Mouse (Mus musculus) liver, embryonic 12.5 days (tissue): ENCODE data around the gene Sit1. TPM values are rescaled to one million over a fixed set of nuclear protein-coding genes. Genes with fewer than 3 reads are reported as not detected.

Experiments
- ATAC-seq: fragments of 200-750 bp; cut with Nextera tagmentation; 2 replicates; pipeline ENCODE4 v1.8.0; 2017; ENCODE audit warnings: moderate number of reproducible peaks, mild to moderate bottlenecking, moderate library complexity
- H3K27ac ChIP-seq: fragments of 300-500 bp; sonication (generic); 2 replicates; pipeline ENCODE4 v1.5.1; 2016; ENCODE audit warnings: mild to moderate bottlenecking
- H3K27me3 ChIP-seq: fragments of 300-500 bp; sonication (generic); replicated peaks from 2 replicates; pipeline ENCODE4 v1.6.1; 2016; ENCODE audit warnings: mild to moderate bottlenecking, moderate library complexity
- H3K36me3 ChIP-seq: fragments of 300-500 bp; sonication (generic); 2 replicates; pipeline ENCODE4 v1.6.1; 2016; ENCODE audit warnings: mild to moderate bottlenecking, moderate library complexity
- H3K4me1 ChIP-seq: fragments of 300-500 bp; sonication (generic); 2 replicates; pipeline ENCODE4 v1.6.1; 2016
- H3K4me2 ChIP-seq: fragments of 300-500 bp; sonication (generic); 2 replicates; pipeline ENCODE4 v1.6.1; 2016; ENCODE audit warnings: mild to moderate bottlenecking, moderate library complexity
- H3K4me3 ChIP-seq: fragments of 300-500 bp; sonication (generic); 2 replicates; pipeline ENCODE4 v1.5.1; 2016; ENCODE audit warnings: mild to moderate bottlenecking, moderate library complexity
- H3K9ac ChIP-seq: fragments of 300-500 bp; sonication (generic); 2 replicates; pipeline ENCODE4 v1.6.1; 2016; ENCODE audit warnings: mild to moderate bottlenecking, moderate library complexity
- H3K9me3 ChIP-seq: fragments of 300-500 bp; sonication (generic); replicated peaks from 2 replicates; pipeline ENCODE4 v1.6.1; 2016; ENCODE audit warnings: mild to moderate bottlenecking, moderate library complexity
- WGBS: fragments of 180-500 bp; shearing (Covaris S2); methylation state at CpG from one replicate; pipeline ENCODE4 v1.1.7; 2016; ENCODE audit not compliant: insufficient replicate concordance; 5-methylcytosine and 5-hydroxymethylcytosine counted together
- polyA plus RNA-seq: library from polyadenylated mRNA; unstranded; fragments of >200 nt; fragmentation: Nextera tagmentation; extraction: Ambion mirVana; gene quantifications from 2 replicates; pipeline ENCODE4 v1.2.1, GENCODE M21; 2016

Sit1 gene
- polyA plus RNA-seq = not detected in 2 replicates

- 42% methylated on average over 12 of the region's 12 CpGs for WGBS
- Histone ChIP-seq H3K27ac (no peak within 1 kb of the TSS), H3K4me2 (no peak within 1 kb of the TSS)
Observed at GRCm38 (mm10) chr4:43483535-43484091, at the start of gene Sit1. Gene Sit1 (minus strand): TSS chr4:43483734.

GRCm38 (mm10) chr4:43533270-43533669, 49.7 kb upstream of the Sit1 start:
- Histone ChIP-seq H3K36me3 (peaks cover 76% of the 10 kb centered on the region), H3K27me3 (no peaks in the 10 kb centered on the region), H3K4me3 (no peak overlapping the region), H3K9ac (no peak overlapping the region), H3K27ac (no peak overlapping the region), H3K4me1 (peaks cover 7% of the 10 kb centered on the region), H3K9me3 (no peaks in the 10 kb centered on the region), H3K4me2 (no peak overlapping the region)
- ATAC-seq = no peak
- 79% methylated on average over 9 of the region's 9 CpGs for WGBS

More at GRCm38 (mm10) chr4:43483535-43484091, at the start of gene Sit1:
- no peaks in the 10 kb centered on the region for H3K36me3 ChIP-seq
- H3K4me3 ChIP-seq = no peak within 1 kb of the TSS
- H3K27me3 ChIP-seq = no peaks in the 10 kb centered on the region
- ATAC-seq = no peak
- H3K9me3 ChIP-seq = no peaks in the 10 kb centered on the region
- peaks cover 10% of the 10 kb centered on the region for H3K4me1 ChIP-seq
- H3K9ac ChIP-seq = no peak within 1 kb of the TSS

- no peak overlapping the region for H3K4me3 ChIP-seq
- H3K36me3 ChIP-seq = peaks cover 49% of the 10 kb centered on the region
- 21% methylated on average over 7 of the region's 7 CpGs for WGBS
- H3K27ac ChIP-seq = no peak overlapping the region
- H3K4me1 ChIP-seq = peaks cover 7% of the 10 kb centered on the region
- peaks cover 18% of the 10 kb centered on the region for H3K27me3 ChIP-seq
- no peaks in the 10 kb centered on the region for H3K9me3 ChIP-seq
- no peak overlapping the region for H3K4me2 ChIP-seq
- ATAC-seq = no peak
- no peak overlapping the region for H3K9ac ChIP-seq
Observed at GRCm38 (mm10) chr4:43530581-43530980, 47.0 kb upstream of the Sit1 start.

- H3K36me3 ChIP-seq = peaks cover 45% of the 10 kb centered on the region
- 50% methylated on average over 8 of the region's 8 CpGs for WGBS
- peaks cover 23% of the 10 kb centered on the region for H3K27me3 ChIP-seq
- H3K4me1 ChIP-seq = peaks cover 7% of the 10 kb centered on the region
- no peak overlapping the region for H3K9ac ChIP-seq
- H3K9me3 ChIP-seq = no peaks in the 10 kb centered on the region
- H3K4me3 ChIP-seq = no peak overlapping the region
- no peak overlapping the region for H3K27ac ChIP-seq
- ATAC-seq = no peak
- no peak overlapping the region for H3K4me2 ChIP-seq
Observed at GRCm38 (mm10) chr4:43530081-43530501, 46.6 kb upstream of the Sit1 start.

GRCm38 (mm10) chr4:43528487-43528886, 45.0 kb upstream of the Sit1 start:
- Histone ChIP-seq H3K27me3 (peaks cover 39% of the 10 kb centered on the region), H3K27ac (no peak overlapping the region), H3K4me3 (no peak overlapping the region), H3K4me2 (no peak overlapping the region), H3K9ac (no peak overlapping the region), H3K36me3 (peaks cover 28% of the 10 kb centered on the region), H3K9me3 (no peaks in the 10 kb centered on the region), H3K4me1 (peaks cover 19% of the 10 kb centered on the region)
- 77% methylated on average over 9 of the region's 9 CpGs for WGBS
- no peak for ATAC-seq

- peaks cover 22% of the 10 kb centered on the region for H3K36me3 ChIP-seq
- 58% methylated on average over 5 of the region's 5 CpGs for WGBS
- no peak overlapping the region for H3K27ac ChIP-seq
- H3K4me2 ChIP-seq = no peak overlapping the region
- H3K27me3 ChIP-seq = peaks cover 45% of the 10 kb centered on the region
- ATAC-seq = no peak
- peaks cover 25% of the 10 kb centered on the region for H3K4me1 ChIP-seq
- no peak overlapping the region for H3K4me3 ChIP-seq
- H3K9ac ChIP-seq = no peak overlapping the region
- no peaks in the 10 kb centered on the region for H3K9me3 ChIP-seq
Observed at GRCm38 (mm10) chr4:43527880-43528279, 44.3 kb upstream of the Sit1 start.

GRCm38 (mm10) chr4:43519956-43520355, 36.4 kb upstream of the Sit1 start:
- 29% methylated on average over 6 of the region's 6 CpGs for WGBS
- no peak overlapping the region; the same call in 1 of the 2 replicates for H3K4me3 ChIP-seq
- peaks cover 72% of the 10 kb centered on the region for H3K27me3 ChIP-seq
- H3K27ac ChIP-seq = no peak overlapping the region
- ATAC-seq = no peak; the same call in 1 of the 2 replicates
- peaks cover 48% of the 10 kb centered on the region for H3K4me1 ChIP-seq
- H3K9ac ChIP-seq = no peak overlapping the region
- no peaks in the 10 kb centered on the region for H3K36me3 ChIP-seq
- H3K9me3 ChIP-seq = no peaks in the 10 kb centered on the region
- H3K4me2 ChIP-seq = peak overlapping the region; percentile 37

GRCm38 (mm10) chr4:43519551-43519950, 36.0 kb upstream of the Sit1 start:
- H3K4me2 ChIP-seq = peak overlapping the region; percentile 37
- WGBS = 39% methylated on average over 10 of the region's 10 CpGs
- peaks cover 47% of the 10 kb centered on the region for H3K4me1 ChIP-seq
- ATAC-seq = no peak
- H3K9ac ChIP-seq = no peak overlapping the region
- no peaks in the 10 kb centered on the region for H3K9me3 ChIP-seq
- no peaks in the 10 kb centered on the region for H3K36me3 ChIP-seq
- H3K4me3 ChIP-seq = no peak overlapping the region; the same call in 1 of the 2 replicates
- peaks cover 68% of the 10 kb centered on the region for H3K27me3 ChIP-seq
- no peak overlapping the region for H3K27ac ChIP-seq

- Histone ChIP-seq H3K4me3 (no peak overlapping the region), H3K4me1 (peaks cover 27% of the 10 kb centered on the region), H3K27me3 (peaks cover 38% of the 10 kb centered on the region), H3K36me3 (no peaks in the 10 kb centered on the region), H3K9ac (no peak overlapping the region), H3K27ac (no peak overlapping the region), H3K9me3 (no peaks in the 10 kb centered on the region), H3K4me2 (no peak overlapping the region)
- WGBS = 47% methylated on average over 11 of the region's 11 CpGs
- no peak for ATAC-seq
Observed at GRCm38 (mm10) chr4:43515764-43516708, 32.5 kb upstream of the Sit1 start.

GRCm38 (mm10) chr4:43513791-43514190, 30.3 kb upstream of the Sit1 start:
- H3K36me3 ChIP-seq = no peaks in the 10 kb centered on the region
- H3K4me1 ChIP-seq = peaks cover 25% of the 10 kb centered on the region
- H3K27me3 ChIP-seq = peaks cover 20% of the 10 kb centered on the region
- no peak overlapping the region for H3K4me3 ChIP-seq
- H3K9ac ChIP-seq = no peak overlapping the region
- ATAC-seq = no peak
- H3K9me3 ChIP-seq = no peaks in the 10 kb centered on the region
- no peak overlapping the region for H3K4me2 ChIP-seq
- no peak overlapping the region for H3K27ac ChIP-seq
- 77% methylated on average over 4 of the region's 4 CpGs for WGBS

GRCm38 (mm10) chr4:43513300-43513699, 29.8 kb upstream of the Sit1 start:
- Histone ChIP-seq H3K27me3 (peaks cover 15% of the 10 kb centered on the region), H3K27ac (no peak overlapping the region), H3K4me2 (no peak overlapping the region), H3K9ac (no peak overlapping the region), H3K36me3 (no peaks in the 10 kb centered on the region), H3K9me3 (no peaks in the 10 kb centered on the region), H3K4me3 (no peak overlapping the region), H3K4me1 (peaks cover 25% of the 10 kb centered on the region)
- 69% methylated on average over 4 of the region's 4 CpGs for WGBS
- no peak for ATAC-seq

GRCm38 (mm10) chr4:43512653-43513052, 29.1 kb upstream of the Sit1 start:
- H3K36me3 ChIP-seq = no peaks in the 10 kb centered on the region

More at GRCm38 (mm10) chr4:43512653-43513052, 29.1 kb upstream of the Sit1 start:
- no peak overlapping the region for H3K27ac ChIP-seq
- H3K27me3 ChIP-seq = peaks cover 9% of the 10 kb centered on the region; the same call in 1 of the 2 replicates
- H3K9ac ChIP-seq = no peak overlapping the region
- H3K9me3 ChIP-seq = no peaks in the 10 kb centered on the region
- WGBS = 58% methylated on average over 7 of the region's 7 CpGs
- no peak overlapping the region for H3K4me2 ChIP-seq
- peaks cover 30% of the 10 kb centered on the region for H3K4me1 ChIP-seq
- no peak for ATAC-seq
- H3K4me3 ChIP-seq = no peak overlapping the region
